Mouse (Mus musculus) lung, embryonic 14.5 days (tissue): Measurements from ENCODE around the gene Eddm3b. TPM values are rescaled to one million over a fixed set of nuclear protein-coding genes. Genes with fewer than 3 reads are reported as not detected.

Experiments used
- ATAC-seq: fragments of 200-750 bp; cut with Nextera tagmentation; 2 replicates; pipeline ENCODE4 v1.8.0; 2017; ENCODE audit warnings: mild to moderate bottlenecking, moderate TSS enrichment, moderate library complexity; ENCODE audit not compliant: insufficient read depth
- DNase-seq: peaks from one replicate; pipeline ENCODE4 v3.0.0-alpha.2; 2015
- H3K27ac ChIP-seq: fragments of 300-500 bp; sonication (generic); 2 replicates; pipeline ENCODE4 v1.5.1; 2014; ENCODE audit warnings: low read depth, mild to moderate bottlenecking, moderate library complexity
- H3K27me3 ChIP-seq: fragments of 300-500 bp; sonication (generic); 2 replicates; pipeline ENCODE4 v1.6.1; 2014; ENCODE audit warnings: low read length, control low read depth; ENCODE audit not compliant: insufficient read depth
- H3K36me3 ChIP-seq: fragments of 300-500 bp; sonication (generic); 2 replicates; pipeline ENCODE4 v1.6.1; 2014; ENCODE audit warnings: control low read depth; ENCODE audit not compliant: insufficient read depth
- H3K4me1 ChIP-seq: fragments of 300-500 bp; sonication (generic); 2 replicates; pipeline ENCODE4 v1.6.1; 2014; ENCODE audit warnings: antibody characterized with exemption, control low read depth; ENCODE audit not compliant: insufficient read depth
- H3K4me2 ChIP-seq: fragments of 300-500 bp; sonication (generic); 2 replicates; pipeline ENCODE4 v1.6.1; 2014; ENCODE audit warnings: mild to moderate bottlenecking
- H3K4me3 ChIP-seq: fragments of 300-500 bp; sonication (generic); 2 replicates; pipeline ENCODE4 v1.5.1; 2014; ENCODE audit warnings: low read depth, low read length
- H3K9ac ChIP-seq: fragments of 300-500 bp; sonication (generic); 2 replicates; pipeline ENCODE4 v1.6.1; 2014
- H3K9me3 ChIP-seq: fragments of 300-500 bp; sonication (generic); 2 replicates; pipeline ENCODE4 v1.6.1; 2016; ENCODE audit warnings: low read depth, low read length, control low read depth
- CTCF ChIP-seq: IDR thresholded peaks from 2 replicates; pipeline ENCODE4 v1.5.1; 2016; ENCODE audit warnings: antibody characterized with exemption, low read depth
- WGBS: fragments of 180-500 bp; shearing (Covaris S2); extraction: QIAGEN DNeasy Blood & Tissue Kit; methylation state at CpG from one replicate; pipeline ENCODE4 v1.1.7; 2014; 5-methylcytosine and 5-hydroxymethylcytosine counted together
- polyA plus RNA-seq: library from polyadenylated mRNA; unstranded; fragments of >200 nt; fragmentation: Nextera tagmentation; extraction: Ambion mirVana; gene quantifications from 2 replicates; pipeline ENCODE4 v1.2.1, GENCODE M21; 2014

Gene Eddm3b
- polyA plus RNA-seq, 1 experiment from 2014 or later: not detected

- H3K9me3 ChIP-seq: no peaks in the 10 kb centered on the region
- no peaks in the 10 kb centered on the region for H3K27me3 ChIP-seq
- no peaks in the 10 kb centered on the region for H3K4me1 ChIP-seq
- no peak overlapping the region for H3K4me2 ChIP-seq
- TF ChIP-seq CTCF: no peak
- no peaks in the 10 kb centered on the region for H3K36me3 ChIP-seq
- H3K27ac ChIP-seq: no peak overlapping the region
- WGBS: 66% methylated on average over 7 of the region's 7 CpGs
- H3K4me3 ChIP-seq: no peak overlapping the region
- H3K9ac ChIP-seq: no peak overlapping the region
- DNase-seq: no peak
- no peak for ATAC-seq
Measured at GRCm38 (mm10) chr14:51131086-51131815, 17.0 kb downstream of the Eddm3b start.

- ATAC-seq (no peak), DNase-seq (no peak)
- no peaks in the 10 kb centered on the region for H3K9me3 ChIP-seq
- H3K4me2 ChIP-seq: no peak overlapping the region
- no peak overlapping the region for H3K9ac ChIP-seq
- H3K36me3 ChIP-seq: no peaks in the 10 kb centered on the region
- no peaks in the 10 kb centered on the region for H3K4me1 ChIP-seq
- WGBS: 93% methylated on average over 4 of the region's 4 CpGs
- H3K27me3 ChIP-seq: no peaks in the 10 kb centered on the region
- H3K27ac ChIP-seq: no peak overlapping the region
- no peak overlapping the region for H3K4me3 ChIP-seq
- TF ChIP-seq CTCF: no peak
Measured at GRCm38 (mm10) chr14:51132372-51132771, 18.1 kb downstream of the Eddm3b start.

- WGBS: 53% methylated on average over 2 of the region's 2 CpGs
- Histone ChIP-seq H3K9me3 (no peaks in the 10 kb centered on the region), H3K4me1 (no peaks in the 10 kb centered on the region), H3K36me3 (no peaks in the 10 kb centered on the region), H3K4me2 (no peak overlapping the region), H3K27me3 (no peaks in the 10 kb centered on the region), H3K4me3 (no peak overlapping the region), H3K27ac (no peak overlapping the region), H3K9ac (no peak overlapping the region)
- ATAC-seq (peak; percentile 44; the same call in 1 of the 2 replicates), DNase-seq (peak; percentile 67)
- no peak for TF ChIP-seq CTCF
Measured at GRCm38 (mm10) chr14:51140342-51140741, 26.1 kb downstream of the Eddm3b start.

GRCm38 (mm10) chr14:51142119-51142518, 27.9 kb downstream of the Eddm3b start:
- 80% methylated on average over 4 of the region's 4 CpGs for WGBS
- Histone ChIP-seq H3K27ac (no peak overlapping the region), H3K9me3 (no peaks in the 10 kb centered on the region), H3K9ac (no peak overlapping the region), H3K27me3 (no peaks in the 10 kb centered on the region), H3K36me3 (no peaks in the 10 kb centered on the region), H3K4me1 (no peaks in the 10 kb centered on the region), H3K4me2 (no peak overlapping the region), H3K4me3 (no peak overlapping the region)
- no peak for ATAC-seq
- no peak for DNase-seq
- no peak for TF ChIP-seq CTCF

- no peak for ATAC-seq
- no peaks in the 10 kb centered on the region for H3K27me3 ChIP-seq
- TF ChIP-seq CTCF: no peak
- H3K27ac ChIP-seq: no peak overlapping the region
- no peak overlapping the region for H3K9ac ChIP-seq
- no peak overlapping the region for H3K4me2 ChIP-seq
- H3K4me1 ChIP-seq: no peaks in the 10 kb centered on the region
- whole genome bisulfite sequencing: 75% methylated on average over 3 of the region's 3 CpGs
- no peak for DNase-seq
- no peak overlapping the region for H3K4me3 ChIP-seq
- H3K9me3 ChIP-seq: no peaks in the 10 kb centered on the region
- H3K36me3 ChIP-seq: no peaks in the 10 kb centered on the region
Measured at GRCm38 (mm10) chr14:51142568-51142967, 28.3 kb downstream of the Eddm3b start.

- no peaks in the 10 kb centered on the region for H3K9me3 ChIP-seq
- no peaks in the 10 kb centered on the region for H3K36me3 ChIP-seq
- no peak for TF ChIP-seq CTCF
- 45% methylated on average over 4 of the region's 4 CpGs for WGBS
- ATAC-seq: no peak
- no peak overlapping the region for H3K4me2 ChIP-seq
- DNase-seq: no peak
- no peak overlapping the region for H3K9ac ChIP-seq
- H3K4me1 ChIP-seq: no peaks in the 10 kb centered on the region
- no peak overlapping the region for H3K4me3 ChIP-seq
- no peaks in the 10 kb centered on the region for H3K27me3 ChIP-seq
- no peak overlapping the region for H3K27ac ChIP-seq
Measured at GRCm38 (mm10) chr14:51143287-51143686, 29.1 kb downstream of the Eddm3b start.

GRCm38 (mm10) chr14:51143937-51144336, 29.7 kb downstream of the Eddm3b start:
- Histone ChIP-seq H3K4me3 (no peak overlapping the region), H3K9ac (no peak overlapping the region), H3K36me3 (no peaks in the 10 kb centered on the region), H3K4me2 (no peak overlapping the region), H3K27me3 (no peaks in the 10 kb centered on the region), H3K4me1 (no peaks in the 10 kb centered on the region), H3K27ac (no peak overlapping the region), H3K9me3 (no peaks in the 10 kb centered on the region)
- no peak for TF ChIP-seq CTCF
- 70% methylated on average over 2 of the region's 2 CpGs for WGBS
- DNase-seq: no peak
- ATAC-seq: no peak
